Mouse (Mus musculus): ENCODE data around the gene Pimreg.

DNA sequence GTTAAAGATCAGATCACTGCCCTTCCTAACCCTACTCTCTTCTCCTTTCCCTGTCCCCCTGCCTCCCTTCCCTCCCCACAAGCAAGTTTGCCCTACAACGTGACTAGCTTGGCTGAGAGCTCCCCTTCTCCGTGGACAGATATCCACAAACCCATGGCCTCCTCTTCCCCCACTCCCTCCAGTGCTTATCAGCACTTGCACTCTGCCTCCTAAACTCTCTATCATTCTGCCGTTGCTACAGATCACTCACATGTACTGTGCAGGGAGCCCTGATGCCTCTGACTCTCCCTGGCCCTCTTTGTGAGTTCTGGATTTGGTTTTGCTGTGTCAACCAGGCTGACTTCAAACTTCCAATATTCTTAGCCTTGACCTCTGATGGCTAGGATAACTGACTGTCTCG, 20.8 kb upstream of the Pimreg start:
- TF ChIP-seq POLR2A (IDR thresholded peaks at IDR 0.05; ENCODE audit: borderline replicate concordance, extremely low read depth, low read depth, low read length) (no peak), CTCF (IDR thresholded peaks at IDR 0.05; ENCODE audit: insufficient read depth, low read length) (no peak)
